Mouse (Mus musculus) monocyte, adult 5-6 weeks (primary cell): Measurements from ENCODE around the gene Dab1. TPM values are rescaled to one million over a fixed set of nuclear protein-coding genes. Genes with fewer than 3 reads are reported as not detected.

ENCODE experiments used
- ATAC-seq: fragments of 153-309, 156-312 bp; replicated peaks from 2 replicates; pipeline ENCODE4 v1.8.0; 2017; ENCODE audit warnings: mild to moderate bottlenecking; ENCODE audit not compliant: low TSS enrichment, insufficient number of reproducible peaks, severe bottlenecking, poor library complexity, low FRiP score
- total RNA-seq: library from RNA; stranded (forward); fragments of 200-1000, 200-491, 200-594 nt; gene quantifications from 3 replicates; pipeline ENCODE4 v1.2.3, GENCODE M21; 2017

The Dab1 gene
- total RNA-seq, 1 experiment from 2014 or later, result not detected

DNA sequence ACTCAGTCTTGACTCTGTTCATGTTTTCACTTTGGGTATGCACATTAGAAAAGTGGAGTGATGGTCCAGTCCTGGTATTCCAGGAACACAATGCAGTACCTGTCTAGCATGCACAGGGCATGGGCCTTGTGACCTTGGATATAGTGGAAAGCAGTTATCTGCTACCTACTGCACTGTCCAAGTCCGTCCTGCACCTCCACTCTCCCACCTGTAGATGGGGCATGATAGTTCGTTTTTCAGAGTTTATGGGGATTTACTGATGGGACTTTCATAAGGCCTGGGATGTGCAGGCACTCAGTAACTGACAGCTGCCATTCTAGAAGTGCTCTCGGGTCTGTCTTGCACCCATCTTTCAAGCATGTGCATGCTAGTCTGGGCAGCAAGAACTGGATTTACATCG lies 951.4 kb downstream of the Dab1 start:
- ATAC-seq, result no peak

DNA sequence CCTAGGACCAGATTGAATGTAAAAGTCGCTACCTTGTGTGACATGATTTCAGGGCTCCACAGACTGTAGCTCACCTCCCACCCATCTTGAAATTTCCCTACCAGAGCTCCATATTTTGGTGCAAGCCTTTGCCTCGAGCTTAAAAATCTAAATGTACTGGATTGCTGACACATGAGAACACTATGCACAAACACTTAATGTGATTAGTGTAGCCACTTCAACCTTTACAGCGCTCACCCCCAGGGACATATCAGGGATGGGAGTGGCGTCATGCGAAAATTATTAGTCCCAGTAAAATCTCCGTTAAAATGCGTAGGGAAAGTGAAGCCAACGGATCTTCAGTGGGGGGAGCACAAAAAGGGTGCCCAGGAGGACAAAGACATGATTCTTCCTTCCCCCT lies 953.3 kb downstream of the Dab1 start:
- ATAC-seq, result no peak

GRCm38 (mm10) chr4:104573419-104573818 lies 954.3 kb downstream of the Dab1 start:
- no peak for ATAC-seq

DNA sequence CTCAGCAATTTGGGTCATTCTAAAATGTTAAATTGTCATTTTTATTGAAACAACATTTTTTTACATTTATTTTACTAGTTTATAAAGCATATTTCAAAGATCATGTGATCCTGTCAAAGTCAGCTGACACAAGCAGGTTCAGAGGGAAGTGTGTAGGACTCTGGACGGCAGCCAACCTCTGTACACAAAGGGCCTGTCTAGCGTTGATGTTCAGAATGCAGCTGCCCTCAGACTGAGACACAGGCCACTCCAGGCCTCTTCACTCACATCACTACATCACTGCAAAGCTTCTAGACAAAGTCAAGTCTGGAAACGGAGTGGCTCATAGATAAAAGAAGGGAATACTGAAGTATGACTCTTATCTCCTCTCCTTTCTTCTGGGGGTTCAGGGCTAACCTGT lies 959.2 kb downstream of the Dab1 start:
- ATAC-seq, result no peak

- no peak for ATAC-seq
Observed at GRCm38 (mm10) chr4:104579946-104580544, 960.9 kb downstream of the Dab1 start.

GRCm38 (mm10) chr4:104582726-104583125 lies 963.6 kb downstream of the Dab1 start:
- ATAC-seq, result no peak

GRCm38 (mm10) chr4:104587826-104588225 lies 968.7 kb downstream of the Dab1 start:
- ATAC-seq, result no peak

- ATAC-seq, result no peak
Observed at GRCm38 (mm10) chr4:104596936-104597335, 977.8 kb downstream of the Dab1 start.

DNA sequence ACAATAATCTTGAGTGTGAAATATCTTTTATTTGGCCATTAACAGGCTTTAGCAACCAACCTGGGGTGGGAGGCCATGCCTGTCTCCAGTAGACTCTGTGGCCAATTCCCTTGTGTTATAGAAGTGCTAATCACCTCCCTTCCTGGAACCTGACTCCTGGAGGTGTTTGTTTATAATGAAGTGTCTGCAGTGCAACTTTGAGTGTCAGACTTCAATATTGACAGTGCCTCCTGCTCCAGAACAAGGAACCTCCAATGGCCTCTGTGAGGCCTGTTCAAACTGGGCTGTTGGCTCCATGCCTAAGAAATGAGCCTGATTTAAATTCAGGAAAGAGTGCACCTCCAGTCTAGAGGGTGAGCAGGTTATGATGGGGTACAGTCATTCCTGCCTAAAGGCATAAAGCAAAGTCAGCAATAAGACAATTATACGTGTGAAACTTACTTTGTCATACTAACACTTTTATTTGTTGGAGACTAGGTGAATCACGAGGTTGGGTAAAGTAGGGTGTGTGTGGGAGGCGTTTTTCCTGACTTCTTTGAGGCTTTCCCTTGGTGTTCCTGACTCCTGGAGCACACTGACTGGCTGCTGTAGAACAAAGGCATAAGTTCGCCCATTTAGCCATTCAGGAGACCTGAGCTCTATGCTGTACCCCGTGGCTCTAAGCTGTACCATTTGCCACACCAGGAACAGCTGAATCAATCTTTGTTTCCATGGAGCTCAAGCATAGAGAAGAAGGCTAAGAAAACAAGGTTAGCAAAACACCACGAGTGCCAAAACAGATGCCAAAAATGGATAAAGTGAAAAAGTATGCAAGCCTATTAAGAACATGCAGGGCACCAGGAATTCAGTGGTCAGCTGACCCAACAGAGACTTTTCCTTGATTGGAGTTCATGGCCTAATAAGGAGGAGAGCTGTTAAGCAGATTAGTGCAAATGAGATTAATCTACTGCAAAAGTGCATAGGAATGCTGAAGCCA lies 978.6 kb downstream of the Dab1 start:
- ATAC-seq, result no peak

- ATAC-seq, result no peak
Observed at GRCm38 (mm10) chr4:104602804-104603203, 983.6 kb downstream of the Dab1 start.

- no peak for ATAC-seq
Observed at GRCm38 (mm10) chr4:104604298-104604697, 985.1 kb downstream of the Dab1 start.

- ATAC-seq, result no peak
Observed at GRCm38 (mm10) chr4:104606881-104607280, 987.7 kb downstream of the Dab1 start.

DNA sequence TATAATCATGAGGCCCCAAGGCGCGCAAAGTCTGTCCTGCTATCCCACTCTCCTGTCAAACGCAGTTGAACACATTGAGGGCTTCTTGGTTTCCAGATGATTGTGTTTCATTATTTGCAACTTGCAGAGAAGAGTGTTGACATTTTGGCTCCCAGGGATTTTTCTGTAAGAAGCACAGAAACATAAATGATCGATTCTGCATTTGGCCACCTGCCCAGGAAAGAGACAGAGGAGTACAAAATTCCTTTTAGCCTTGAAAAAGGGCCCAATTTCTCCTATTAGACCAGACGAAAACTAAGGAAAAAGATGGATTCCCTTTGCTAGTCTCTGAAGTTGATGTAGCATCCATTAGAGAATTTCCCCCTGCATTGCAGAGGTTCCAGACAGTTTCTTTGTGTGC lies 988.5 kb downstream of the Dab1 start:
- no peak for ATAC-seq

GRCm38 (mm10) chr4:104619452-104619851 lies 1000.3 kb downstream of the Dab1 start:
- ATAC-seq, result no peak

DNA sequence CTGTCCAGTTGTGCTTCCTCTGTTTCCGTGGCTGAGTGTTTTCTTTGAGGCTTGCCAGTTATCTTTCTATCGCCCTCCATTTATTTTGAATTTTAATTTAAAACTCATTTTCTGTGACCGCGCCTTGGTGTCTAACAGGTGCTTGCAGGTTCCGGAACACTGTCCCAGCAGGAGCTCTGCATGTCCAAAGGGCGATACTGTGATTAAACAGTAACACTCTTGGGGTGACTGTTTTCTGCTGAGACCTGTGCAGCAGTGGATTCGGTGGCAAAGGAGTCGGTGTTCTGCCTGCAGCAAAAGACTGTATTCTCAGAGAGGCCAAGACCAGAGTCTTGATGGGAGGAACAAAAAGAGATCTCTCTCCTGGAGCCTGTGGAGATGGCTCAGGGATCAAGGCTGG lies 1006.2 kb downstream of the Dab1 start:
- ATAC-seq, result no peak

GRCm38 (mm10) chr4:104628708-104629107 lies 1009.5 kb downstream of the Dab1 start:
- no peak for ATAC-seq

DNA sequence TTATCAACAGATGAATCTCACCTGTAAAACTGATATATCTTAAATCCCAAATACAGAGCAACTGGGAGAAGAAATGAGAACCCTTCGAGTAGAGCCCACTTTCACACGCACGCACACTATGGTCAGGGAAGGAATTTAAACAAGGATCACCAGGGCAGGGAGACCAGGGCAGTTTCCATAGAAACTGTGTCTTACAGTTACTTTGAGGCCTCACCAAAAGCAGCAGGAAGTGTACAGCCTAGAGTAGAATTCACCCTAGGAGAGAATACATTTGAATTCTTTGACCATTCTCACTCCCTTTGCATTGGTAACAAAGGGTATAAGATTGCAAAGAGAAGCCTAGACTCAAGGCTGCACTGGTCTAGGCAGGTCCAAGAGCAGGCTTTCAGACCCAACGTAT lies 1017.9 kb downstream of the Dab1 start:
- no peak for ATAC-seq

DNA sequence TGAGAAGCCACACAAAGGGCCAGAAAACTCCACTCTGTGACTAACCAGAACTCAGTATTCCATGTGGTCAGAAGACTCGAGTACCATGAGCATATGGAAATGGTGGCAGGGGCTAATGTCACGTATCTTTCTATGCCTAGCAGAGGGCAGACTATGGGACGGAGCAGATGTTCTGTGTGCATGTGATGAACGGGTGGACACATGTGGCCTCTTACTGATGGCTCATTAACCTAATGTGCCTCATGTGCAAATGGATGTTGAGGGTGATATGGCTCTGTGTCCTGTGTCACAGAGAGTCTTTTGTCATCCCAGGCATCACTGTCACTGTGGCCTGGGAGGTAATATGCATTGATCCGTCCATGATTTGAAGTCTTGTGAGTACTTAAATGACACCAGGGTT lies 1021.5 kb downstream of the Dab1 start:
- no peak for ATAC-seq

DNA sequence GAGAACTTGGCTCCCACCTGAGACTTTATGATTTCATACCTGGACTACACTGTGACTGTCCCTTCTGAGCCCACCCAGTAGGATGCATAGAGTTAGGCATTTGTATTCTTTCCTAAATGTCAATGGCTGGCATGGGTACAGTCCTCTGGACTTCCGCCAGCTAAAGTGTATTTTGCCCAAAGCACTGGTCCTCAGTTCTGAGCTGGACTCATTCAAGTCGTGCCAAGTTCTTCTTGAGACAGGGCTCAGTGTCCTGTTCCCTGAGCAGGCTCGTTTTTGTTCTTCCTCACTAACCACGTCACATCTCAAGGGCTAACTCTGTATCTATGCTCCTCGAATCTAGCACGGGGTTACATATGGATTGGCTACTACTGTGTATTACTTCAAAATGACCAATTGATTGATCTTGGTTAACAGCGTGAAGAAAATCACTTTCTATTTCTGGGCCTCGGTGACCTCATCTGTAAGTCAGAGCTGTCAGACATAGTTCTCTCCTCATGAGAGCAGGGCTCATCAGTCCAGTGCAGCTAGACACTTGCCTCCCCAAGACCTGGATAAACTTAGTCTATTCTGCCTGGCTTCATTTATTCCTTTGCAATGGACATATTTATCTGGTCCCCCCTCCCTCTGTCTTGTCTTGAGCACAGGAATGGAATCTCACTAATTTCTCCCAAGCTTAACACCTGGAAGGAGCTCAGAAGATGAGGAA lies 1023.8 kb downstream of the Dab1 start:
- ATAC-seq, result no peak
